Mouse (Mus musculus) frontal cortex, adult (tissue): ENCODE measurements at regions not wholly inside any gene's neighbourhood (a gene's known extent, or its start where the extent isn't known, plus 50 kb on each side); places are given as distances from the start of the nearest gene placed in this dataset.

Experiments
- ATAC-seq: cut with Nextera tagmentation; 2 replicates; pipeline ENCODE4 v1.9.2; 2017; ENCODE audit warnings: mild to moderate bottlenecking, moderate library complexity, mixed read lengths; ENCODE audit not compliant: low TSS enrichment

DNA sequence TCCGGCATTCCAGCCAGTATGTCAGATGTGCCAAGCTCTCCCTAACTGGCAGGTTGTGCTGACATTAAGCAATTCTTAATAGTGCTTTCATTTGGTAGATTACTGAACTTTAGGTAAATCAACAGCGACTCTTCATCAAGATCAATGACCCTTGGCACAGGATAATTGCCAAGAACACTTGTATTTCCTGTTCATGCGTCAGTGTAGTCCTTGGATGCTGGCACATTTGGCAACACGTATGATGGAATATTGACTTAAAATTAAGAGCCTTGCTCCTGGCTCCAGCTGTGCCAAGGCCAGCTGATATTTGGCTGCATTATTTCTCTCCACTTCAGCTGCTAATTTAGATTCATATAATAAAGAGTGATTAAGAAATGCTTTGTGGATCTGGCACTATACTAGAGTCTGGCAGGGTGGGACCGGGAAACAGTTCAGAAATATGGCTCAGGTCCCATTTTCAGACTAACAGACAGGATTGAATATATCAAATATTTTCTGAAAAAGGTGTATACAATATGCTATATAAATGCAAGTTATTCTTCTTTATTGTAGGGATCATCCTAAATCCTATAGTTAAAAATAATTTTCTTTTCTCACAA, 365.5 kb downstream of the Mllt3 start:
- no peak for ATAC-seq

GRCm38 (mm10) chr4:87665149-87665548, 368.0 kb downstream of the Mllt3 start:
- no peak for ATAC-seq

GRCm38 (mm10) chr4:87662876-87663275, 370.3 kb downstream of the Mllt3 start:
- ATAC-seq: no peak

- no peak for ATAC-seq
Measured at GRCm38 (mm10) chr4:87658316-87658715, 374.8 kb downstream of the Mllt3 start.

GRCm38 (mm10) chr4:87657855-87658254, 375.3 kb downstream of the Mllt3 start:
- no peak for ATAC-seq

GRCm38 (mm10) chr4:87653440-87654165, 379.6 kb downstream of the Mllt3 start:
- no peak for ATAC-seq

DNA sequence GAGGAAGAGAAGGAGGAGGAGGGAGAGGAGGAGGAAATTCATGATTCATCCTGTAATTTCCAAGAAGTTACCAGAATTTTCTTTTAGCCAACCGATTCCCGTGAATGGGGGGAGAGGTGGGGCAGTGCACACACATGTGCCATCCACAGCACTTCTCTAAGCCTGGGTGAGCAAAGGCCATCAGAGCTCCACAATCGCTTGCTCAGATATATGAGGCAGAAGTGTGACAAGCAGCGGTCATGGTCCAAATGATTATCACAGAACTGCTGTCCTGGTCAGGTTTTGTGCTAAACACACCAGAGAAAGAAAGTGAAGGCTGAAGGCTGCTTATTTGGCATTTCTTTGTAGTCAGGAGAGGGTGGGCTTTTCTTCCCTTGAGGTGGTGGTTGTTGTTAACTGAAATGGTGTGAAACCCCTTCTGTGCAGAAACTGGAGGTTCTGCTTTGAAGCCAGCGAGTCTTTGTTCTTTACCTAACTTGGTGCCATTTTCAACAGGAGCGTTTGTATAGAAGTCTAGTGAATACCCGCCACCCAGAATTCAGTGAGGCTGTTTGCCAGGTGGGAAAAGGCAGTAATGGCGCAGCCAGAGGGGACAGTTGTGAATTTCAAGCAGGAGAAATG, 380.7 kb downstream of the Mllt3 start:
- ATAC-seq: no peak

- no peak for ATAC-seq
Measured at GRCm38 (mm10) chr4:87651275-87651674, 381.9 kb downstream of the Mllt3 start.

GRCm38 (mm10) chr4:87650837-87651236, 382.3 kb downstream of the Mllt3 start:
- ATAC-seq: peak; percentile 41; the same call in 1 of the 2 replicates

- no peak for ATAC-seq
Measured at GRCm38 (mm10) chr4:87650393-87650792, 382.8 kb downstream of the Mllt3 start.

- no peak for ATAC-seq
Measured at GRCm38 (mm10) chr4:87648919-87649318, 384.2 kb downstream of the Mllt3 start.

DNA sequence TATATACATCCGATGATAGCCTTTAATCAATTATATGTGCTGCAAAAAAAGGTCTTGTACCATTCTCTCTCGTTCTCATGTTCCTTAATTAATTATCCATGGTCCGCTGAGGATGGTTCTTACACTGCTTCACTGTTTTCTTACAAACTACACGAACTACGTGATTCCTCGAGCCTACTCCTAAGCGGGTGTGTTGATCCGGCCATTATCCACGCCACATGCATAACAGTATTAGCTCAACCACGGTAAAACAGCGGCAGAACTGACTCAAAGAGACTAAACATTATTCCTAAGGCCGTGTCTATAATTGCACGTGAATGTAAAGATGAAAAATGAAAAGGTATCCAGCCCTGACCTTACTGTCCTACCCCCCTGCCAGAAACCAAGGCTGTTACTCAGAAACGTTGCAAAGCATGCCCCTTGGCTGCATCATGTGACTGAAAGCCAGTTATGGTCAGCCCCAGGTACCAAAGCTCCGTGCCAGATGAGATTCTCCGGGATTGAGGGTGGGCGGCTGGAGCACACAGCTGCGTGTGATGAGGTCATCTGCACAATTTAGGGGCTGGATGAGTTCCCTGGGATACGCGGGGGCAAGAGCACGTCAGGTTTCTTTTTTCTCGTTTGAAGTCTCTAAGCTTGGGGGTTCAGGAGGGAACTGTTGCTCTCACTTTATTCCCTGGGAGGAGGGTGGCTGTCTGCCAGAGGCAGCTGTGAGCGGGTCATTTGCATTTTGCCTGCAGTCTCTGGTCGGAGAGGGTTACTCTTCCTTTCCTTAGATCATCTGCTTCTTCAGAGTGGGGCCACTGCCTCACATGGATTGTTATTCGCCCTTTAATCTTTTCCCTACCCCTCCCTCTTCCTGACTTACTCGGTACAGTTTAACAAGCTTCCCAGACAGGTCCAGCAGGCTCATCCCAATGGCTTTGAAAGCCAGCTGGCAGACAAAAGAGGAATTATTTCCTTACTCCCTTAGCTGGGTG, 384.9 kb downstream of the Mllt3 start:
- ATAC-seq: peak; percentile 62; the same call in 1 of the 2 replicates

DNA sequence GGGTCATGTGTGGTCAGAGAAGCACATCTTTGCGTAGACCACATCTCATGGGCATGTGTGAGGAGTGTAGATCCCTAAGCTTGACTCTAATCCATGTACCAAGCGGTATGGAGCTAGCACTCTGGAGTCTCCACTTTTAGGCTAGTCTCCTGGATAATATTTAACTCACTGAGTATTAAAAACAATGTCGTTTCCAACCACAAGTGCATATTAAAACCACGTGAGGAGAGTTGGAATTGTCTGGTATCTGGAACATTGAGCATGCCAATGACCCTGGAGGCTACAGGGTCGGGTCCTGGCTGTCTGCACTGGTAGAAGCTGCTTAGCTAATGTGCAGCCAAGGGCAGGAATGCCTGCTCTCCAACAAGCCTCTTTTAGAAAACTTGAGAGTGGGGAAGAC, 391.2 kb downstream of the Mllt3 start:
- ATAC-seq: no peak

DNA sequence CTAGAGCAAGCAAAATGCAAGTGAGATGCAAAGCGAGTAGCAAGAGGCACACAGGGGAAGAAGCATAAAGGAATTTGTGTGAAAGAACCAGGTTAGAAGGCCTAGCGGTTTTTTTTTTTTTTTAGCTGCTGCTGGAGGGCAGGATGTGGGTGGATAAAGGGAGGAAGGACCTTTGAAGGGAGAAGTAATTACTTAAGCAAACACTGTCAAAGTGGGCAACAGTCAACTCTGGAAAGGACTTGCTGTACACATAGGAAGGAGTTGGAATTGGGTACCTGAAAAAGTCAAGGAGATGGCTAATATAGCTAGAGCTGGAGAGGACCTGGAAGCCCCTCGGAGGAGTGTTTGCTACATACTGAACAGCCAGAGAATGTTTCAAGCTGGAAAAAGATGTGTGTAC, 391.6 kb downstream of the Mllt3 start:
- ATAC-seq: no peak

- no peak for ATAC-seq
Measured at GRCm38 (mm10) chr4:87638380-87638646, 394.9 kb downstream of the Mllt3 start.

DNA sequence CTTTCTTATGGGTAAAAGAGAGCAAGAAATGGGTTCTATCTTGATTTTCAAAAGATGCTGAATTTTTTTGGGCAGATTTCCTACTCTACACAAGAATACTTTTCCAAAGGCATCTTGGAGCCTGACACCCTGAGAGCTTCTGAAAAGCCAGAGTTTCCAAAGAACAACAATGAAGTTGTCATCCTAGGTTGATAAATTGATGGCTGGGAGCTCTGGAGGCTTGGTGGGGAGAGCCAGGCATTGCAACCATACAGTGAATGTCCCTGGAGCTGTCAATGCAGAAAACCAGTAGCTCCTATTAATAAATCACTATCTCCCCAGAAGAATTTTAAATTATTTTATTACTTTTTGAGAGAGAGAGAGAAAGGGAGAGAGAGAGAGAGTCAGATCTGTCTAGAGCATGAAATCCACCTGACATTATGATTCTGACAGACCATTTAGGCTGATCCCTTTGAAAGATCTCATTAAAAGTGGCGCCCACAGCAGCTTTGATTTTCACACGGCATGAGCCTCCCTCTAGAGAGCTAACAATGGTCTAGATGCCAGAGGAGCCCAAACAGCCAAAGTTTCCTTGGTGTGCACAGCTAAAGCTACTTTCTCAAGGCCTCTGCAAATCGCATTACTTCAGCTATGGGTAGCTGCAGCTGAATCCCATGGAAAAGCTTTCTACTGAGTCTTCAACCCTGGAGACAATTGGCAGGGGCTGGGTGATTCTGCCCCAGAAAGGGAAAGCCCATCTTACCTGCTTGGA, 395.4 kb downstream of the Mllt3 start:
- ATAC-seq: no peak

DNA sequence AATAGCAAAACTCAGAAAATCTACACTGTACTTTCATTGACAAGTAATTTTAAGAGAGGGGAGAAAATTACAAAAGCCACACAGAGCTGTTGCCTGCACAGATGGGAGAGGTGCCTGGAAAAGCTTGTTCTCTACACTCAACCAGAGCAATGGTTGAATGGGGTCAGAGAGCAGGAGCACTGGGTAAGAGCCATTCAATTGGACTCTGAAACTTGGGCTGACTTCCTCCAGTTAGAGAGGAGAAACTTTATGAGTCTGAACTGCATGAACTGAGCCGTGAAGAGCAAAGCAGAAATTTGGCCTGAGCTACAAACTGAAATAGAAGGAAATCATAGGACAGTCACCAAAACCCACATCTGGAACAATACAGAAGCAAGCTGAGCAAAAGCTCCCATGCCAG, 380.8 kb upstream of the Slc24a2 start:
- no peak for ATAC-seq

DNA sequence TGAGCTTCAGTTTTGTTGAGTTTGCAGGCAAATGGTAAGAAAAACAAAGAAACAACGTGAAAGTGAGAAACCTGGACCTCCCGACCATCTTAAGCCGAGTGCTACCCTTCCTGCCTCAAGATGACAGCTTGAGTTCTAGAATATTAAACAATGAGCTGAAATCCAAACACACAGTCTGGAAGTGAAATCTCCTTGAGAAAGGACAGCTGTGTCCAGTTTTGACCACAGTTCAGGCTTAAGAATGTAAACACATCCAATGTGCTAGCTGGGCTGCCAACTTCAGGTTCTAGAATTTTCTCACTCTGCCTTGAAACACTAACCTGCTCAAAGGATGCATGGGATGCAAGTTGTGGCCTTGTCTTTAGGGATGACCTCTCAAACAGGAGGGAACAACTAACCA, 363.4 kb upstream of the Slc24a2 start:
- no peak for ATAC-seq

DNA sequence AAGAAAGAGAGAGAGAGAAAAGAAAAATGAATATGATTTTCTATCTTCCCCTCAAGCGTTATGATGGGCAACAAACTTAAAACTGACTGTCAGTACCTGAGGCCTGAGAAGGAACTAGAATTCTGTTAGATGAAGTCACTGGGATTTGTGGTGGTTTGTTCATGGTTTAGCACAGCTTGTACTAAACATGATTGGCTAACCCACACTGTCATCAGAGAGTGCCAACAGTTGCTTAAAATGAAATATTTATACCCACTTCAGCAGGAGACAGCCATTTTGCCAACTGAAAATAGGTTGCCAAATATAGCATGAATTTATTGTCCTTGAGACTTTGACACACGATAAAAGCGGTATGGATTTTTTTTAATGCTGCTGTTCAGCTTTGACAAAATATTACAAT, 360.5 kb upstream of the Slc24a2 start:
- ATAC-seq: no peak

GRCm38 (mm10) chr4:87578164-87578563, 347.9 kb upstream of the Slc24a2 start:
- no peak for ATAC-seq

DNA sequence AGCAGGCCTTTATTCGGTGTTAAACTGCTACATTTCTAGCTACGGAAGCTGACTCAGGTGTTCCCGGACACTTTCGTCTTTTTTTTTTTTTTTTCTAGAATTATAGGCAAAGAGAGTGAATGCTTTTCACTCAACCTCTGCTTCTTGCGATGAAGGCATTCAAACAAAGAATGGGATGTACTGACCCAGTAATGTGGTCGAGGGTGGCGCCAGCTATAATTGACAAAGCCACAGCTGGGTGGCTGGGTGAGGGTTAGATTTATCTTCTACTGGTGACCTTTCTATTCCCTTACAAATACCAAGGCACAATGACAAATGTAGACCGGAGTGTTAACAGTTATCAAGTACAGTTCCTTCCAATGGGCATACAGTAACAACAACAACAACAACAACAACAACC, 340.7 kb upstream of the Slc24a2 start:
- no peak for ATAC-seq

DNA sequence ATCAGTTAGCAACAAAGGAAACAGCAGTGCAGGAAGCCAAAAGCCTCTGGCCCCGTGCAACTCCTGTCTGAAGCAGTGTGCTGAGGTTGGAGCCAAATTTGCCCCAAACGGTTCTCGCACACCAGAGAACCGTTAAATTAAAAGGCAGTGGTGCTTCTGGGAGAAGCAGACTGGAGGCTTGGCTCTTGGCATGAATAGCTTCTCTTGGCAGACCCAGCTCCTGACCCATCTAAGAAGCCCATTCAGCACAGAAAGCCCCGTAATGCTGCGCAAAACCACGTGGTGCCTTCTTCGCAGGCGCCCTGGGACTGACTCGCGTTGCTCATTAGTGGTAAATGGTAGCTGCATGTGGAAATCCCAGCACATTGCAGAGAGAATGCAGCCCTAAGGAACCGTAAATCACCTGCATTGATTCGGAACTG, 340.2 kb upstream of the Slc24a2 start:
- peak; percentile 80 for ATAC-seq
